Mouse (Mus musculus) spleen, embryonic (tissue): ENCODE data around the gene Pigr.

Experiments used
- CTCF ChIA-PET: fragments of 350-600 bp; sonication (Branson Sonifier 250); formaldehyde crosslinking; loops from one replicate; lab custom pipeline; 2022; lab: Charles Lee

The Pigr gene

DNA sequence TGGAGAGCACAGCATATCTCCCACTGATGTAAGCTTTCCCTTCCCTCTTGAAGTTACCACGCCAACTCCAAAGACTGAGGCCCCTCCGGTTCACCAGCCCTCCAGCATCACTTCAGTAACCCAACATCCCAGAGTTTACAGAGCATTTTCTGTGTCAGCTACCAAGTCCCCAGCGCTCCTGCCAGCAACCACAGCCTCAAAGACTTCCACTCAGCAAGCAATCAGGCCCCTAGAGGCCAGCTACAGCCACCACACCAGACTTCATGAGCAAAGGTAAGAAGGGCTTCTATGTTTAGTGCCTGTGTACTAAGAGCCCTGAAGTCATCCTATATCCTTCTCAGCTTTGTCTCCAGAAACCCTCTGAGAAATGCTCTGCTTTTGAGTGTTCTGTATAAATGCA lies 49.4 kb downstream of the Pigr start:
- CTCF ChIA-PET, result interaction anchor here (0.6 to 0.7 kb wide), 2 partner anchors 65 to 151 kb away, joined by 6 to 8 read pairs; no protein-coding TSS in a partner anchor

DNA sequence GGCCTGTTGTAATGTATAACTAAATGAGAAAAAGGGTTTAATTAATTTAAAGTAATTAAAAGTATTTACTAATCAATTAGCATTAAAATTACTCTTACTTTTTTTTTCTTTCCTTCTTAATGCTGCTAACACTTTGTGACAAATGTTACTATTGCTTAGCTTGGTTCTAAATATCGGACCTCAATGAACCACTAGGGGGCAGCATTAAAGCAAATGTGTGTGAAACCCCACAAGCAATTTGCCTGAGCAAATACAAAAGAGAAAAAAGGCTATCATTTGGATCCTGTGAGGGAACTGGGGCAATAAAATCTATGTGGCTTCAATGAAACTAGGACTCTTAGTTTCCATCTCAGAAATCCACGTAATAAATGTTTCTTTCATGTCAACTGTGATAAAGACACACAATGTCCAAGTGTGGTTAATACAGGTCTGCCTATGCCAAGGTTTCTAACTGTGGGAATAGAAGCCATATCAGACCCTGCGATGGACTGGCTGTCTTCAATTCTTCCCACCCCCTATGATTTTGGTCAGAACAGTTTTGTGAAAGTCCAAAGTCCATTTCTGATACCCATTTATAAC lies 50.5 kb downstream of the Pigr start:
- CTCF ChIA-PET, result interaction anchor here (0.7 kb wide), 1 partner anchor 66 kb away, joined by 6 read pairs; no protein-coding TSS in a partner anchor

DNA sequence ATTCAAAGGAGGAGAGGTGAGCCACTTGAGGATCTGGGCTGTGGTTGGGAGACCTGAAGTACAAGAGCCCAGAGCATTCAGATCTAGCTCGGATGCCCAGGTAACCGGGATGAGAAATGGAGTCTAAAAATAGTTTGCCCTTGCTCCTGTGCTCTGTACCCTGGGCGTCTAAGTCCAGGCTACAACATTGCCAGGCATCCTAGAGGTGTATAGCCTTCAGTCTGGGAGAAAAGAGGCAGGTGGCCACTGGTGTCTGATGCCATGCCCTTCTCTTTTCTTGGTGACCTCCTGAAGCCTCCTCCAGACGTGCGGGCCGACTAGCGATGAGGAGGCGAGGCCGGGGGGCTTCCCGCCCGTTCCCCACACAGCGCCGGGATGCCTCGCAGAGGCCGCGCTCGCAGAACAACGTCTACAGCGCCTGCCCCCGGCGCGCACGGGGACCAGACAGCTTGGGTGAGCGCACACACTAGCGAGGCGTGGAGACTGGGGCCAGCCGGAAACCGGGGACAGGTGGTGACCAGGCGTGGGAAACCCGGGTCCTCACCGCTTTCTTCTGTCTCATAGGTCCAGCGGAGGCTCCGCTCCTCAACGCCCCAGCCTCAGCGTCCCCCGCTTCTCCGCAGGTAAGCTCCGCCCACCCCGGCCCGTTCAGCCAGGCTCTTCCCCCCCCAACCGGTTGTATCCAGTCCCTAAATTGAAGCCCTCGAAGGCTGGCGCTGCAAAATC lies 51.6 kb downstream of the Pigr start:
- CTCF ChIA-PET, result interaction anchor here (0.6 to 0.9 kb wide), 5 partner anchors 42 to 1422 kb away, joined by 3 to 11 read pairs (median 8); no protein-coding TSS in a partner anchor

- CTCF ChIA-PET, result no interaction called here
Measured at GRCm38 (mm10) chr1:130879927-130880326, 53.4 kb downstream of the Pigr start.

GRCm38 (mm10) chr1:130883146-130883545 lies 56.7 kb downstream of the Pigr start:
- CTCF ChIA-PET, result no interaction called here

- CTCF ChIA-PET, result interaction anchor here (0.6 kb wide), 1 partner anchor 168 kb away, joined by 8 read pairs; no protein-coding TSS in a partner anchor
Measured at GRCm38 (mm10) chr1:130887354-130887753, 60.9 kb downstream of the Pigr start, which contains the start of gene Il24. Gene Il24, minus strand, starts transcription at chr1:130887454.

DNA sequence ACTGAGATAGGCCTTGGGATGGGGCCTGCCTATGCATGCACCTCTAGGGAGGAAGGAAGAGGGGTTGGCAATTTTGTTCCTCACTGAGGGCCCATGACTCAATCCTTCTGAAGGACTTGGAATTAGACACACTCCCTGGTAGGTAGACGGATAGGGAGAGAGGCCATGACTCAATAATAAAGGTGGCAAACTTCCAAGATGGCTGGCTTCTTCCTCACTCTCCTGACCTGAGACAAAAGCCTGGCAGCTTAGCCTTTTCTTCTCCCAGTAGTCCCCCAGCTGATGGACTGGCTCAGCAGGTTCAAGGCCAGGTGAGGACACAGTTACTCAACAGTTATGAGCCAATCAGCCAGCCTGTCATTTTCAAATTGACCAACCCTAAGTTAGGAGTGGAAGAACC lies 66.0 kb downstream of the Pigr start:
- CTCF ChIA-PET, result no interaction called here

GRCm38 (mm10) chr1:130893329-130894040 lies 67.0 kb downstream of the Pigr start:
- CTCF ChIA-PET, result no interaction called here

DNA sequence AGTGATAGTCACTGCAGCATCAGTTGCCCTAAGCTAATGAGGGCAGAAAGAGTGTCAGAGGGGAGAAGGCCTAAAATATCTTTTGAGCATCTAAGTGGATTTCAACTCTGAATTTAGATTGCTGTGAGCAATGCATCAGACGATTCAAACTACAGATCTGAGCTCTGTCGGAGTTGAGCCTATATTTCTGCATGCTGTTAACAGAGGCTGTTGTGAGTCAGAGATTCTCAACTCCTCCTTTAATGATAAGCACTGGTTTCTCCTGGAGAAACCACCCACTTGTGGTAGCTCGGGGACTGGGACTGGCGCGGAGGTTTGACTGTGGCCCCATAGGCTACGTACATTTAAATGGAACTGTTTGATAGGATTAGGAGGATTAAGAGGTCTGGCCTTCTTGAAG lies 68.0 kb downstream of the Pigr start:
- CTCF ChIA-PET, result interaction anchor here (0.7 kb wide), 1 partner anchor 71 kb away, joined by 3 read pairs; no protein-coding TSS in a partner anchor
